Mouse (Mus musculus): Measurements from ENCODE around the gene Mto1.

- TF ChIP-seq CTCF (IDR thresholded peaks at IDR 0.05; ENCODE audit: extremely low read depth, insufficient read depth, low read length) (no peak), POLR2A (IDR thresholded peaks at IDR 0.05; ENCODE audit: extremely low read depth, insufficient read depth, low read length) (no peak)
These were observed 58.2 kb downstream of the Mto1 start for GRCm38 (mm10) chr9:78506002-78506721.

All from cortical plate, adult 2 months (tissue).